Mouse (Mus musculus) skeletal muscle tissue, postnatal 0 days (tissue): Measurements from ENCODE around the gene Spi1. TPM values are rescaled to one million over a fixed set of nuclear protein-coding genes. Genes with fewer than 3 reads are reported as not detected.

Experiments
- polyA plus RNA-seq: library from polyadenylated mRNA; unstranded; fragments of >200 nt; fragmentation: Nextera tagmentation; extraction: Ambion mirVana; gene quantifications from 2 replicates; pipeline ENCODE4 v1.2.1, GENCODE M21; 2015

Gene Spi1
- 7.5 and 10.0 TPM in 2 replicates for polyA plus RNA-seq

GRCm38 (mm10) chr2:91081775-91082695 is at the start of gene Spi1:
TSS of gene Spi1 (plus strand) at chr2:91082390.

GRCm38 (mm10) chr2:91035385-91035784 is 46.8 kb upstream of the Spi1 start, which contains the start of gene Rapsn:
TSS of gene Rapsn (plus strand) at chr2:91035620.

DNA sequence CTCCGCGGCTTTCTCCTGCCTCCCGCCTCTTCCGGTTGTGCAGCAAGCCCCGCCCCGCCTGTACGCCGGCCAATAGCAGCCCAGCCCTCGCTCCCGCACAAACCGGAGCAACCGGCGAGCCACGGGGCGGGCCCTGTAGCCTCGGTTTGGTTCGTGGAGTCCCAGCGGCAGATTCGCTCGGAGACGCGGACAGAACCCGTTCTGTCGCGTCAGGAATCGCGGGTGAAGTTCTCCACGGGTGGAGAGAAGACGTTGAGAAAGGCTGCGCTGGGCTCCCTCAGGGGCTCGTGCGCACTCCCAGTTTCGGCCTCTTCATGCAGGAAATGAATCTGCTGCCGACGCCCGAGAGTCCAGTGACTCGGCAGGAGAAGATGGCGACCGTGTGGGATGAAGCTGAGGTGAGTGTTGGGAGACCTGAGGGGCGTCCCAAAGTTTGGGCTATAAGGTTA is 28.2 kb upstream of the Spi1 start, which contains the start of gene Psmc3:
Gene Psmc3, plus strand, starts transcription at position 76 of the 449 bp plus-strand sequence.

GRCm38 (mm10) chr2:91070076-91070800 is 12.0 kb upstream of the Spi1 start, which contains the start of gene Slc39a13:
TSS of gene Slc39a13 (minus strand) at chr2:91070417.

GRCm38 (mm10) chr2:91117585-91118275 is 35.5 kb downstream of the Spi1 start, which contains the start of gene Mybpc3:
TSS of gene Mybpc3 (plus strand) at chr2:91118144.

Other genes with a start within 250 kb of the Spi1 start
- 182 TPM in 2 replicates for gene Mtch2, start 235.2 kb upstream of the Spi1 start, polyA plus RNA-seq
- gene C1qtnf4, start 196.5 kb upstream of the Spi1 start, polyA plus RNA-seq, result 15.2 and 18.3 TPM in 2 replicates
- gene Kbtbd4, start 177.7 kb upstream of the Spi1 start, polyA plus RNA-seq, result 15.1 and 15.8 TPM in 2 replicates
- gene Ndufs3, start 177.6 kb upstream of the Spi1 start, polyA plus RNA-seq, result 403 and 405 TPM in 2 replicates
- 36.5 and 40.4 TPM in 2 replicates for gene Celf1, start 142.0 kb upstream of the Spi1 start, polyA plus RNA-seq
- gene Rapsn, start 46.8 kb upstream of the Spi1 start, polyA plus RNA-seq, result 58.7 and 61.8 TPM in 2 replicates
- 341 and 342 TPM in 2 replicates for gene Psmc3, start 28.4 kb upstream of the Spi1 start, polyA plus RNA-seq
- 37.7 and 43.8 TPM in 2 replicates for gene Slc39a13, start 12.0 kb upstream of the Spi1 start, polyA plus RNA-seq
- 0.34 and 0.54 TPM in 2 replicates for gene Mybpc3, start 35.8 kb downstream of the Spi1 start, polyA plus RNA-seq
- 2.8 TPM in 2 replicates for gene Madd, start 101.4 kb downstream of the Spi1 start, polyA plus RNA-seq
- gene Nr1h3, start 120.4 kb downstream of the Spi1 start, polyA plus RNA-seq, result 4.0 and 13.8 TPM in 2 replicates
- gene Acp2, start 120.5 kb downstream of the Spi1 start, polyA plus RNA-seq, result 11.3 and 14.2 TPM in 2 replicates
- 5.9 and 6.2 TPM in 2 replicates for gene Ddb2, start 154.6 kb downstream of the Spi1 start, polyA plus RNA-seq
- 240 and 279 TPM in 2 replicates for gene Pacsin3, start 173.6 kb downstream of the Spi1 start, polyA plus RNA-seq
- 77.1 and 79.2 TPM in 2 replicates for gene Arfgap2, start 182.6 kb downstream of the Spi1 start, polyA plus RNA-seq